Mouse (Mus musculus): ENCODE measurements around the gene Coro2b. TPM values are rescaled to one million over a fixed set of nuclear protein-coding genes. Genes with fewer than 3 reads are reported as not detected.

The Coro2b gene
- polyA plus RNA-seq, 1 experiment from 2014 or later: 7.3 TPM

GRCm38 (mm10) chr9:62513492-62514133 is 23.2 kb downstream of the Coro2b start:
- H3K27ac ChIP-seq (replicated peaks): peak overlapping the region; percentile 29
- WGBS: 50% methylated on average over 10 of the region's 10 CpGs
- H3K27me3 ChIP-seq (replicated peaks): no peaks in the 10 kb centered on the region
- H3K4me3 ChIP-seq: no peak overlapping the region
- H3K4me1 ChIP-seq: peaks cover 34% of the 10 kb centered on the region
- H3K9ac ChIP-seq: no peak overlapping the region
- no peaks in the 10 kb centered on the region for H3K9me3 ChIP-seq
- H3K4me2 ChIP-seq: no peak overlapping the region
- H3K36me3 ChIP-seq: no peaks in the 10 kb centered on the region
- ATAC-seq (ENCODE audit: extremely low read depth, insufficient number of reproducible peaks, low FRiP score, low TSS enrichment): no peak

- ATAC-seq (ENCODE audit: extremely low read depth, insufficient number of reproducible peaks, low FRiP score, low TSS enrichment): no peak
- Histone ChIP-seq H3K4me3 (no peak overlapping the region), H3K4me2 (no peak overlapping the region), H3K9me3 (no peaks in the 10 kb centered on the region), H3K27me3 (replicated peaks) (no peaks in the 10 kb centered on the region), H3K27ac (replicated peaks) (no peak overlapping the region), H3K4me1 (peaks cover 49% of the 10 kb centered on the region), H3K9ac (no peak overlapping the region), H3K36me3 (no peaks in the 10 kb centered on the region)
- 54% methylated on average over 4 of the region's 4 CpGs for WGBS
Observed at GRCm38 (mm10) chr9:62510530-62510936, 26.3 kb downstream of the Coro2b start.

DNA sequence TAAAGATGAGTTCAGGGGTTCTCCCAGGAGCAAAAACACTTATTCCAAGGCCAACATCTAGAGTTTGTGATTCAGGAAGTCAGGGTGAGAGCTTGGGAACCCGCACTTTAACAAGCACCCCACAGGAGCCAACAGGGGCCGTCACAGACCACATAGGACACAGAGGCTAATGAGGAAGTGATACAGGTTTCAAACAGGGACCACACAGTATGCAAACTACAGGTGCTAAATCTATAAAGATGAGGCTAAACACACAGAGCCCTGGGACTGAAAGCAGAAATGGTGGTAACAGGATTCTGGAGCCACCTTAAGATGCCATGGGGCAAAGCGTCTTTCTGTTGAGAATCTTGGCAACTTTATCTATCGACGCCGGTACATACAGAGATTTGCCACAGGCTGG is 27.2 kb downstream of the Coro2b start:
- Histone ChIP-seq H3K4me2 (no peak overlapping the region), H3K27me3 (replicated peaks) (no peaks in the 10 kb centered on the region), H3K36me3 (no peaks in the 10 kb centered on the region), H3K4me3 (no peak overlapping the region), H3K9ac (no peak overlapping the region), H3K27ac (replicated peaks) (no peak overlapping the region), H3K4me1 (peaks cover 52% of the 10 kb centered on the region), H3K9me3 (no peaks in the 10 kb centered on the region)
- WGBS: 87% methylated on average over 6 of the region's 6 CpGs
- ATAC-seq (ENCODE audit: extremely low read depth, insufficient number of reproducible peaks, low FRiP score, low TSS enrichment): no peak

DNA sequence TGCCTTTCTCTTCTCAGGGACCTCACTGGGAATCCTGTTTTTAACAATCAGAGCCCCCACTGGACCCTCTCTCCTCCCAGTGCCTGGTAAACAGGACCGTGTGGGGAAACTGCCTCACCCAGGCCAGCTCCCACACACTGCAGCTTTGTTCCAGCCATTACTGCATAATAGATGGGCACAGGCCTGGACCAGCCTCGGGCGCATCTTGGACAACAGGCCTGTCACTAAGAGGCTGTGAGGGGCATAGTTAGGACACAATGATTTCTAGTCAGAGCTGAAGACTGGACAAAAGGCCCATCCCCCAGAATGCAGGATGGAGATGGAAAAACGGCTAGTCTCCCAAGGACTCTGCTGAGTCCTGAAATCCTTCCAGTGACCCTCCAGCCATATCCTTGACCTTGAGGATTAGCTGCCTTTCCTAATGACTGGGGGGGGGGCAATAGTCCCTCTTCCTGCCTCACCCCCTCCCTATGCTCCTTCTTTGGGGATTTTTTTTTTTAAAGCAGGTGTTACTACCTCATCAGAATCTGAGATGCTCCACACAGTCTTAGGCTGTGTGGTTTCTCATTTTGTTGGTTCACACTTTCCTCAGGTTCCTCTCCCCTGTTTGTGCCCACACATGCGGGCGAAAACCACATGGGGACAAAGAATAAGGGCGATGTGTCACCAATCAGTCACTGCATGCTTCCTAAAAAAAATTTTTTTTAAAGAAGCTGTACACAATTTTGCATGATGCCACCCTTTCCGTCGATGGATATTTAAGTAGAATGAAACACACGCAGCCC is 27.9 kb downstream of the Coro2b start:
- H3K4me2 ChIP-seq: no peak overlapping the region
- 77% methylated on average over 10 of the region's 10 CpGs for WGBS

DNA sequence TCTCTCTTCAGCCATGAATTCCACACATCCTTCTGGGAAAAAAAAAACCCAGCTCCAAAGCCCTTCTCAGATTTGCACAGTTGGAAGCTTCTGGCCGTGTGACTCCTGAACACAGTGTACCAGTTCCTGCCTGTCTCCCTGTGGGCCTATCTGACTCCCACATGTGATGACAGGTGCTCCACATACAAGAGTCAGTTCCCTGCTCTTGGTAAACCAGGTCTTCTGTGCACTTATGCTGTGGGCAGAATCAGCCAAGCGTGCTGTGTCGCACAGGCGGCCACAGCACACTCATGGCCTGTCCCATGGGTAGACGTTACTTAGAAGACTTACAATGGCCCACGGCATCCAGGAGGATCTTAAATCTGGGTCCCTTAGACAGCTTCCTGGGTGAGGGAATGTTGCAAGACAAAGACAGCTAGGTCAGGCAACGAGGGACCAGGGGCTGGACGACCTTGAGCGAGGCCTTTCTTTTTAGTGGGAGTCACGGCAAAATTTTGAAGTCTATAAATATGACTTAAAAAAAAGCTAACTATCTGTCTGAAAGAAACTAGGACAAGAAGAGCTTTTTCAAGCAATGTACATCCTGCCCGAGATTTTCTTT is 30.3 kb downstream of the Coro2b start:
- Histone ChIP-seq H3K9ac (no peak overlapping the region), H3K9me3 (no peaks in the 10 kb centered on the region), H3K27me3 (replicated peaks) (no peaks in the 10 kb centered on the region), H3K4me1 (peaks cover 42% of the 10 kb centered on the region), H3K4me3 (no peak overlapping the region), H3K4me2 (no peak overlapping the region), H3K36me3 (no peaks in the 10 kb centered on the region), H3K27ac (replicated peaks) (peak overlapping the region; percentile 62)
- WGBS: 44% methylated on average over 11 of the region's 11 CpGs
- no peak for ATAC-seq (ENCODE audit: extremely low read depth, insufficient number of reproducible peaks, low FRiP score, low TSS enrichment)

More for the DNA sequence above, 27.9 kb downstream of the Coro2b start:
- Histone ChIP-seq H3K36me3 (no peaks in the 10 kb centered on the region), H3K9ac (no peak overlapping the region), H3K9me3 (no peaks in the 10 kb centered on the region), H3K27me3 (replicated peaks) (no peaks in the 10 kb centered on the region), H3K4me3 (no peak overlapping the region), H3K27ac (replicated peaks) (no peak overlapping the region), H3K4me1 (peaks cover 48% of the 10 kb centered on the region)
- no peak for ATAC-seq (ENCODE audit: extremely low read depth, insufficient number of reproducible peaks, low FRiP score, low TSS enrichment)

- H3K4me1 ChIP-seq: peaks cover 36% of the 10 kb centered on the region
- H3K4me3 ChIP-seq: no peak overlapping the region
- H3K9me3 ChIP-seq: no peaks in the 10 kb centered on the region
- no peaks in the 10 kb centered on the region for H3K36me3 ChIP-seq
- no peaks in the 10 kb centered on the region for H3K27me3 ChIP-seq (replicated peaks)
- no peak overlapping the region for H3K4me2 ChIP-seq
- 50% methylated on average over 7 of the region's 7 CpGs for WGBS
- no peak for ATAC-seq (ENCODE audit: extremely low read depth, insufficient number of reproducible peaks, low FRiP score, low TSS enrichment)
- H3K9ac ChIP-seq: no peak overlapping the region
- no peak overlapping the region for H3K27ac ChIP-seq (replicated peaks)
Observed at GRCm38 (mm10) chr9:62504129-62504528, 32.7 kb downstream of the Coro2b start.

- no peak overlapping the region for H3K27ac ChIP-seq (replicated peaks)
- WGBS: 66% methylated on average over 2 of the region's 2 CpGs
Observed at GRCm38 (mm10) chr9:62502361-62502760, 34.5 kb downstream of the Coro2b start.

DNA sequence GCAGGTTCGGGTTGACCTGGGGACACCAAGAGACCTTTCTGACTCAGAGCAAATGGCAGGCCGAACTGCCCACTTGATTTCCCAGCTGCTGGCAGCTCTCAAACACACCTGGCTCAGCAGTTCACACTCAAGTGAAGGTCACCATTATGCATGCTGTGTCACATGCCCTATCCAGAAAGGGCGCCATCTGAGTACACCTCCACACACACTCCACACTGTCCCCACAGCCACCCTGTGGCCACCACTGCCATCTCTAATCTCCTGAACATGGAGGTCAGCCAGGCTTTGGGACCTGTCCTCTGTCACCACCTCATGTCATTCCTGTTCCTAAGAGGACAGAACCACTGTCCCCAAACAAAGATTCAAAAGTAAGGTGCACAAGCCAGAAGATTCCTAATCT is 35.3 kb downstream of the Coro2b start:
- Histone ChIP-seq H3K9me3 (no peaks in the 10 kb centered on the region), H3K4me2 (no peak overlapping the region), H3K27ac (replicated peaks) (no peak overlapping the region), H3K9ac (no peak overlapping the region), H3K4me1 (peaks cover 33% of the 10 kb centered on the region), H3K4me3 (no peak overlapping the region), H3K36me3 (no peaks in the 10 kb centered on the region), H3K27me3 (replicated peaks) (no peaks in the 10 kb centered on the region)
- 81% methylated on average over 3 of the region's 3 CpGs for WGBS
- no peak for ATAC-seq (ENCODE audit: extremely low read depth, insufficient number of reproducible peaks, low FRiP score, low TSS enrichment)

More at GRCm38 (mm10) chr9:62502361-62502760, 34.5 kb downstream of the Coro2b start:
- no peaks in the 10 kb centered on the region for H3K36me3 ChIP-seq
- H3K9me3 ChIP-seq: no peaks in the 10 kb centered on the region
- no peak overlapping the region for H3K4me3 ChIP-seq
- H3K27me3 ChIP-seq (replicated peaks): no peaks in the 10 kb centered on the region
- peaks cover 38% of the 10 kb centered on the region for H3K4me1 ChIP-seq
- H3K4me2 ChIP-seq: no peak overlapping the region
- ATAC-seq (ENCODE audit: extremely low read depth, insufficient number of reproducible peaks, low FRiP score, low TSS enrichment): no peak
- H3K9ac ChIP-seq: no peak overlapping the region

DNA sequence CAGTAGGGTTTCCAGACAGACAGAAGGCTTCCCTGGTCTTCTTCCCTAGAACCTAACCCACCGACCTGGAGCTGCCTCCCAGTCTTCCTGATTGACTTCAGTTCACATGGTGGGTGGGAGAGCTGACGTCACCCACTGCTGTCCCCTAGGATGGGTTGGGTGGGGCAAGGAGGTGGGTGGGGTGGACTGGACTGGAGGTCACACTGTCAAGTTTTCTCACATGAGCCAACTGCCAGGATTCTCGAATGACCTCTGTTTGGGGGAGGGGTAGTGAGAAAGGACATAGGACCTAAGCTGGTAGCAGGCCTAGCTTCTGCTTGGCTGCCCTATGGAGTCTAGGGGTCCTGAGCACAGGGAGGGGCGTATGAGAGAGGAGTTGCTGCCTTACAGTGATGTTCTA is 36.8 kb downstream of the Coro2b start:
- Histone ChIP-seq H3K27me3 (replicated peaks) (no peaks in the 10 kb centered on the region), H3K4me3 (no peak overlapping the region), H3K9ac (no peak overlapping the region), H3K4me2 (no peak overlapping the region), H3K4me1 (peaks cover 19% of the 10 kb centered on the region), H3K27ac (replicated peaks) (no peak overlapping the region), H3K9me3 (no peaks in the 10 kb centered on the region), H3K36me3 (no peaks in the 10 kb centered on the region)
- WGBS: 66% methylated on average over 4 of the region's 4 CpGs
- no peak for ATAC-seq (ENCODE audit: extremely low read depth, insufficient number of reproducible peaks, low FRiP score, low TSS enrichment)

DNA sequence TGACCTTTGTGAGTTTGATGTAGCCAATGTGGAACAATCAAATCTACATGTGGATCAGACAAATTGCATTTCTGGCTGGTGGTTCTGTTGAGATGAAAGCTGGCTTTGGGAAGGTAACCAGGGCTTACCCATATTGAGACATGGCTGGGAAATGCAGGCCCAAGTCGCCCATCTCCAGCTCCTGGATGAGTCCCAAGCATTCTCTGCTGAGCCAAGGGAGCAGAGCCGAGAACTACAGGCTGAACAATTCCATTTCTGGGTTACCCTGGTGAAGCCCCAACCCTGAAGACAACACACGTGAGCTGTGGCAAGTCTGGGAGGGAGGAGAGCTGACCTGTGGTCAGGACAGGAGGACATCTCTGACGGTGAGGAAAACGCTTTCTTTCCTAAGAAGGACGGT is 37.9 kb downstream of the Coro2b start:
- Histone ChIP-seq H3K9ac (no peak overlapping the region), H3K36me3 (no peaks in the 10 kb centered on the region)
- WGBS: 80% methylated on average over 6 of the region's 6 CpGs

GRCm38 (mm10) chr9:62497135-62498092 is 39.4 kb downstream of the Coro2b start:
- 55% methylated on average over 18 of the region's 18 CpGs for WGBS
- no peak for ATAC-seq (ENCODE audit: extremely low read depth, insufficient number of reproducible peaks, low FRiP score, low TSS enrichment)
- no peaks in the 10 kb centered on the region; the same call in 1 of the 2 replicates for H3K27me3 ChIP-seq (replicated peaks)
- no peaks in the 10 kb centered on the region for H3K9me3 ChIP-seq
- no peak overlapping the region for H3K4me2 ChIP-seq
- H3K9ac ChIP-seq: no peak overlapping the region
- H3K4me1 ChIP-seq: peaks cover 15% of the 10 kb centered on the region
- H3K4me3 ChIP-seq: no peak overlapping the region
- peak overlapping the region; percentile 68 for H3K27ac ChIP-seq (replicated peaks)
- no peaks in the 10 kb centered on the region for H3K36me3 ChIP-seq

More for the DNA sequence above, 37.9 kb downstream of the Coro2b start:
- no peak for ATAC-seq (ENCODE audit: extremely low read depth, insufficient number of reproducible peaks, low FRiP score, low TSS enrichment)
- Histone ChIP-seq H3K4me2 (no peak overlapping the region), H3K27me3 (replicated peaks) (no peaks in the 10 kb centered on the region), H3K4me3 (no peak overlapping the region), H3K27ac (replicated peaks) (no peak overlapping the region), H3K9me3 (no peaks in the 10 kb centered on the region), H3K4me1 (peaks cover 16% of the 10 kb centered on the region)
